Mouse (Mus musculus): ENCODE measurements around the gene Scamp5.
"Not testable (repeated sequence)": the region's sequence is repeated elsewhere in the genome, so short reads cannot be mapped to it uniquely, and the experiment has no call there.

The Scamp5 gene

GRCm38 (mm10) chr9:57449715-57450114, 18.1 kb downstream of the Scamp5 start:
- no peak for DNase-seq

GRCm38 (mm10) chr9:57440620-57441019, 27.2 kb downstream of the Scamp5 start:
- no peak for DNase-seq

- DNase-seq: peak; percentile 90
Observed at GRCm38 (mm10) chr9:57439522-57440295, 28.2 kb downstream of the Scamp5 start, which contains the start of gene Ppcdc. TSS of gene Ppcdc (minus strand) at chr9:57440124.

- DNase-seq: no peak
Observed at GRCm38 (mm10) chr9:57439083-57439482, 28.8 kb downstream of the Scamp5 start.

GRCm38 (mm10) chr9:57437896-57438614, 29.8 kb downstream of the Scamp5 start:
- DNase-seq: no peak

- DNase-seq: no peak
Observed at GRCm38 (mm10) chr9:57436166-57436565, 31.7 kb downstream of the Scamp5 start.

- no peak for DNase-seq
Observed at GRCm38 (mm10) chr9:57434405-57435165, 33.3 kb downstream of the Scamp5 start.

- DNase-seq: peak; percentile 89
Observed at GRCm38 (mm10) chr9:57433097-57434032, 34.5 kb downstream of the Scamp5 start.

- no peak for DNase-seq
Observed at GRCm38 (mm10) chr9:57432480-57432879, 35.4 kb downstream of the Scamp5 start.

GRCm38 (mm10) chr9:57431202-57431601, 36.7 kb downstream of the Scamp5 start:
- no peak for DNase-seq

- no peak for DNase-seq
Observed at GRCm38 (mm10) chr9:57428391-57428790, 39.5 kb downstream of the Scamp5 start.

- DNase-seq: no peak
Observed at GRCm38 (mm10) chr9:57427937-57428336, 39.9 kb downstream of the Scamp5 start.

- DNase-seq: not testable (repeated sequence)
Observed at GRCm38 (mm10) chr9:57427123-57427522, 40.7 kb downstream of the Scamp5 start.

GRCm38 (mm10) chr9:57425116-57425515, 42.7 kb downstream of the Scamp5 start:
- DNase-seq: no peak

- no peak for DNase-seq
Observed at GRCm38 (mm10) chr9:57424066-57424465, 43.8 kb downstream of the Scamp5 start.

GRCm38 (mm10) chr9:57421688-57422111, 46.2 kb downstream of the Scamp5 start:
- DNase-seq: no peak

- DNase-seq: peak; percentile 75
Observed at GRCm38 (mm10) chr9:57421121-57421571, 46.7 kb downstream of the Scamp5 start.

GRCm38 (mm10) chr9:57420321-57421120, 47.3 kb downstream of the Scamp5 start:
- peak; percentile 91 for DNase-seq

- no peak for DNase-seq
Observed at GRCm38 (mm10) chr9:57419521-57420267, 48.2 kb downstream of the Scamp5 start.

GRCm38 (mm10) chr9:57417341-57417740, 50.5 kb downstream of the Scamp5 start:
- DNase-seq: no peak

Measured in lung, postnatal 14 days (tissue).